Mouse (Mus musculus) limb, embryonic 14.5 days (tissue): Measurements from ENCODE around the gene Crocc. TPM values are rescaled to one million over a fixed set of nuclear protein-coding genes. Genes with fewer than 3 reads are reported as not detected.

Source experiments
- ATAC-seq: fragments of 200-750 bp; cut with Nextera tagmentation; 2 replicates; pipeline ENCODE4 v1.8.0; 2017; ENCODE audit warnings: low read depth, moderate number of reproducible peaks, moderate TSS enrichment; ENCODE audit not compliant: low FRiP score
- DNase-seq: peaks from one replicate; pipeline ENCODE4 v3.0.0-alpha.2; 2015; ENCODE audit warnings: low spot score
- H3K27ac ChIP-seq: fragments of 300-500 bp; sonication (generic); replicated peaks from 2 replicates; pipeline ENCODE4 v1.5.1; 2014; ENCODE audit warnings: low read depth, mild to moderate bottlenecking, low read length, moderate library complexity, mixed read lengths
- H3K27me3 ChIP-seq: fragments of 300-500 bp; sonication (generic); 2 replicates; pipeline ENCODE4 v1.6.1; 2014; ENCODE audit warnings: low read length, mixed read lengths; ENCODE audit not compliant: control insufficient read depth, insufficient read depth
- H3K36me3 ChIP-seq: fragments of 300-500 bp; sonication (generic); 2 replicates; pipeline ENCODE4 v1.6.1; 2014; ENCODE audit warnings: mild to moderate bottlenecking, low read length, moderate library complexity, mixed read lengths; ENCODE audit not compliant: control insufficient read depth, insufficient read depth
- H3K4me1 ChIP-seq: fragments of 300-500 bp; sonication (generic); 2 replicates; pipeline ENCODE4 v1.6.1; 2014; ENCODE audit warnings: antibody characterized with exemption, low read length, mixed read lengths; ENCODE audit not compliant: control insufficient read depth, insufficient read depth
- H3K4me2 ChIP-seq: fragments of 300-500 bp; sonication (generic); replicated peaks from 2 replicates; pipeline ENCODE4 v1.6.1; 2014; ENCODE audit warnings: low read depth, mild to moderate bottlenecking, low read length, moderate library complexity; ENCODE audit not compliant: severe bottlenecking
- H3K4me3 ChIP-seq: fragments of 300-500 bp; sonication (generic); replicated peaks from 2 replicates; pipeline ENCODE4 v1.5.1; 2014; ENCODE audit warnings: low read length
- H3K9ac ChIP-seq: fragments of 300-500 bp; sonication (generic); 2 replicates; pipeline ENCODE4 v1.6.1; 2014; ENCODE audit warnings: mild to moderate bottlenecking, low read depth, low read length, moderate library complexity; ENCODE audit not compliant: severe bottlenecking
- H3K9me3 ChIP-seq: fragments of 300-500 bp; sonication (generic); 2 replicates; pipeline ENCODE4 v1.6.1; 2016; ENCODE audit warnings: low read length; ENCODE audit not compliant: control insufficient read depth
- POLR2A ChIP-seq: fragments of 200-500 bp; IDR thresholded peaks from 2 replicates; pipeline ENCODE4 v1.8.0; 2012; ENCODE audit warnings: inconsistent platforms, mild to moderate bottlenecking, moderate library complexity, borderline replicate concordance; ENCODE audit not compliant: insufficient read depth, insufficient read length; ENCODE audit errors: extremely low read depth
- WGBS: fragments of 180-500 bp; shearing (Covaris S2); extraction: QIAGEN DNeasy Blood & Tissue Kit; methylation state at CpG from one replicate; pipeline ENCODE4 v1.1.7; 2014; 5-methylcytosine and 5-hydroxymethylcytosine counted together
- polyA plus RNA-seq, 2 experiments: library from polyadenylated mRNA; depleted of rRNA in 1 of 2; stranded (reverse) in 1 of 2; unstranded in 1 of 2; fragments of >200 nt; fragmentation: Nextera tagmentation in 1 of 2; extraction: Ambion mirVana in 1 of 2; gene quantifications; 2 replicates each; pipeline versions ENCODE4 v1.2.1 to v1.2.3; 2012 to 2014

Gene Crocc
- polyA plus RNA-seq, 2 experiments = 5.4 to 25.9 TPM

DNA sequence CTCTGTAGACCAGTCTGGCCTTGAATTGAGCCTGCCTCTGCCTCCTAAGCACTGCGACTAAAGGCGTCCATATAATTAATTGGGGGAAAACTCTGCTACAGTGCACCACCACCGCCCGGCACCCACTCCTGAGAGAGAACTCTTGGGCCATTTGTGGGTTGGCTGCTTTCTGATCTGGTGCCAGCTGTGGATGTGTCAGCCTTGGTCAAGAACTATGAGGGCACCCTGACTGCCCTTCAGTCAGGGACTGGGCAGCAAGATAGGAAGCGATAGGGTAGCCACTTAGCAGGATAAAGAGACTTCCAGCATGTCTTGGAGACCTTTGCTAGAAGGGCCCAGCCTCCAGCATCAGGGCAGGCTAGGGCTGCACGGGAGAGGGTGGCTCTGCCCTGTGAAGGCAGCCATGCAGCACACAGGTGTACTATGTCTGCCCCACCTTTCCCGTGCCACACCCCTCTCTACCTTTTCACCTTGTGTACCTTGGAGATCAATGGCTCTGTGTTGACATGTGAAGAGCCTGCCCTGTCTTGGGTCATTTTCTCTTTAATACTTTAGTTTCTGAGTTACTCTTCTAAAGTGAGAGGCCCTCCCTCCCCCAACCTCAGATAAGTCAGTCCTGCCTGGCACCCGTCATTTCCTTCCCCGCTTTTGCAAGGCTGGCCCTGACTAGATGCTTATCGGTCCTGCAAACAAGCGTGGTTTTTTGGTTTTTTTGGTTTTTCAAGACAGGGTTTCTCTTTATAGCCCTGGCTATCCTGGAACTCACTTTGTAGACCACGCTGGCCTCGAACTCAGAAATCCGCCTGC, 82.3 kb downstream of the Crocc start:
- no peak overlapping the region for H3K9ac ChIP-seq
- no peak overlapping the region for H3K4me3 ChIP-seq
- H3K36me3 ChIP-seq = peaks cover 63% of the 10 kb centered on the region
- peaks cover 1% of the 10 kb centered on the region; the same call in 1 of the 2 replicates for H3K4me1 ChIP-seq
- peaks cover 5% of the 10 kb centered on the region; the same call in 1 of the 2 replicates for H3K9me3 ChIP-seq
- H3K27me3 ChIP-seq = no peaks in the 10 kb centered on the region
- no peak overlapping the region for H3K27ac ChIP-seq
- no peak for TF ChIP-seq POLR2A
- DNase-seq (no peak), ATAC-seq (no peak)
- 89% methylated on average over 14 of the region's 14 CpGs for WGBS
- no peak overlapping the region for H3K4me2 ChIP-seq

DNA sequence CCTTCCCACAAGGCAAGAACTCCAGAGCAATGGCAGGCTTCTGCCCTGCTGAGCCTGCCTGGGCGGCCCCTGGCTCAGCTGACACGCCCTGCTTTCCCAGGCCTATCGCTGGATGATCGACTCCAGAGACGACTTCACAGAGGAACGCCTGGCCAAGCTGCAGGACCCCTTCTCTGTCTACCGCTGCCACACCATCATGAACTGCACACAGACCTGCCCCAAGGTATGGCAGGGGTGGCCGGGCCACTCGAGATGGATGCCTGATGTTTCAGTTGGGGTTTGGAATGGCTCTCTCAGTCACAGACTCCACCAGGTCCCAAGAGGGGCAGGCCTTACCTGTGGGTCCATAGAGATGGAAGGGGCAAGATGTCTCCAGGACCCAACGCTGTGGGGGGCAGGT, 83.1 kb downstream of the Crocc start:
- Histone ChIP-seq H3K27ac (no peak overlapping the region), H3K9ac (no peak overlapping the region)

DNA sequence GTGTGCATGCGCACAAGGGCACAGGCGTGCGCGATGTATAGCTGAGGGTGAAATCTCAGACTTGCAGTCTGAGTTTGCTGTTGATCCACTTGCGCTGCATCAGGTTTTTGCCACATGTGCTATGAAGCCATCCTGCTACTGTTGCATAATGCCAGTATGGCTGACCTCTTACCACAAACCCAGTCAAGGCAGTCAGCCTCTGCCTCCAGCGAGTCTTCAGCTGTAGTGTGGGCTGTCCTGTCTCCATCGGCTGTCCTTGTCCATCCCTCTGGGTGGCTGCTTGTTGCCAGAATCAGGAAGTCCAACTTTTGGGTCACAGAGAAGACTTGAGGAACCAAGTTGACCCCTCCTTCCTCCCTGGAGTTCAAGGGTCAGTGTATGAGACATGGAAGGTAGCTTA, 85.0 kb downstream of the Crocc start:
- ATAC-seq (no peak), DNase-seq (no peak)
- H3K9me3 ChIP-seq = no peaks in the 10 kb centered on the region
- no peak overlapping the region for H3K9ac ChIP-seq
- no peaks in the 10 kb centered on the region for H3K4me1 ChIP-seq
- 94% methylated on average over 7 of the region's 7 CpGs for WGBS
- peaks cover 90% of the 10 kb centered on the region for H3K36me3 ChIP-seq
- H3K4me3 ChIP-seq = no peak overlapping the region
- no peak for TF ChIP-seq POLR2A
- H3K27ac ChIP-seq = no peak overlapping the region
- H3K27me3 ChIP-seq = no peaks in the 10 kb centered on the region
- no peak overlapping the region for H3K4me2 ChIP-seq

More for the DNA sequence above, 83.1 kb downstream of the Crocc start:
- Histone ChIP-seq H3K4me2 (no peak overlapping the region), H3K27me3 (no peaks in the 10 kb centered on the region), H3K36me3 (peaks cover 71% of the 10 kb centered on the region), H3K4me3 (no peak overlapping the region), H3K9me3 (peaks cover 5% of the 10 kb centered on the region; the same call in 1 of the 2 replicates), H3K4me1 (no peaks in the 10 kb centered on the region)
- WGBS = 70% methylated on average over 10 of the region's 10 CpGs
- ATAC-seq = no peak
- no peak for TF ChIP-seq POLR2A
- no peak for DNase-seq

DNA sequence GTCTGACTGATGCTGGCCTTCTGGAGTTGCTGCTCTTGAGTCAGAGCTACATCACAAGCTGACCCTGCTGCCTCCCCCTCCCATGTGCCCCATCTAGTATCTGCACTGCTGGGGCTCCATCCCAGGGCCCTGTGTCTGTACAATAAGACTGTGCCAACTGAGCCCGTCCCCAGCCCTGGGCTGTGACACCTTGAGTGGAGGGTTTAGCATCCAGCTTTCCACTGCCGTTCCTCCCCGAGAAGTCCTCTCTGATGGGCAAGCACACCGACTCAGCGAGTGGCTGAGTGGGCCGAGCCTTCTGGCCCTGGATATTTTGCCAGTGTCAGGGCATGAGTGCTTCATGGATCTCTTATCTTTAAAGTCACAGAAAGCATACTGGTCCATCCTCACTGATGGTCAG, 85.9 kb downstream of the Crocc start:
- Histone ChIP-seq H3K4me1 (no peaks in the 10 kb centered on the region), H3K9ac (no peak overlapping the region), H3K36me3 (peaks cover 91% of the 10 kb centered on the region), H3K27ac (no peak overlapping the region), H3K4me2 (no peak overlapping the region), H3K4me3 (no peak overlapping the region), H3K9me3 (no peaks in the 10 kb centered on the region), H3K27me3 (no peaks in the 10 kb centered on the region)
- no peak for DNase-seq
- WGBS = 98% methylated on average over 6 of the region's 6 CpGs
- ATAC-seq = no peak
- no peak for TF ChIP-seq POLR2A

DNA sequence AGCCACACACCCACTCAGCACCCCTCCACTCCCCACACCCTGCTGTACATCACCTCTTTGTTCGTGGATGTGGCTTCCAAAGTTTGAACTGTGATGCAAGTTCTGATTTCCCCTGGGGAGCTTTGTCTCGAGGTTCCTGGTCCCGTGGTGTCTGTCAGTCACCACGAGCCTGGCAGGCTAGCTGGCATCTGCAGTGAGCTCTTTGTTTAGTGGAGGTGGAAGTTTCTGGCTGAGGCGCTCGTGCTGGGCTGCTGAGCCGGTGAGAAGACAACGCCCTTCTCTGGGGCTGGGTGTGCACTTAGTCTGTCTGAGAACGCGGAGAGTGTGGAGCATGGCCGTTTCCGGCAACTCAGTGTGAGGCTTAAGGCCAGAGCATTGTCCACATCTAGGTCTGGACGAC, 88.7 kb downstream of the Crocc start:
- Histone ChIP-seq H3K9ac (no peak overlapping the region), H3K4me1 (no peaks in the 10 kb centered on the region), H3K4me2 (no peak overlapping the region), H3K27me3 (no peaks in the 10 kb centered on the region), H3K4me3 (no peak overlapping the region), H3K36me3 (peaks cover 93% of the 10 kb centered on the region), H3K27ac (no peak overlapping the region), H3K9me3 (no peaks in the 10 kb centered on the region)
- ATAC-seq = no peak
- TF ChIP-seq POLR2A = no peak
- WGBS = 89% methylated on average over 13 of the region's 13 CpGs
- DNase-seq = no peak
